ENCODE assay signal across 18 mouse cellular contexts in genomic region chr2:162884101-162884500, GRCm38 (mm10). TPM values are rescaled to one million over a fixed set of nuclear protein-coding genes. Genes with fewer than 3 reads are reported as not detected.
A peak's percentile ranks its signal among the peaks of the same experiment; 100 is the strongest.
DNase-seq lines count a peak whose midpoint lies in the region; ATAC-seq lines count a peak whose summit lies in the region.
"Had no signal": no experiment of that assay in that cellular context is flagged by ENCODE, and none has a peak within 500 bp of the region (broad histone marks: within the 10 kb centered on the region; RNA-seq: fewer than 3 reads in every experiment).

No protein-coding gene starts in this region.

- no peaks in the 10 kb centered on the region for H3K9me3 ChIP-seq in hindbrain, embryonic 14.5 days (ENCODE audit: control insufficient read depth, low read length)
- H3K9me3 ChIP-seq: embryonic facial prominence, embryonic 10.5 days; embryonic facial prominence, embryonic 12.5 days; forebrain, embryonic 13.5 days; forebrain, embryonic 15.5 days had no signal

- no peaks in the 10 kb centered on the region for H3K4me1 ChIP-seq in hindbrain, embryonic 14.5 days (replicated peaks; ENCODE audit: control insufficient read depth, insufficient read depth, low read length)
- H3K4me1 ChIP-seq: embryonic facial prominence, embryonic 12.5 days; forebrain, embryonic 13.5 days; forebrain, embryonic 15.5 days had no signal

- no peak for ATAC-seq in hindbrain, embryonic 14.5 days (ENCODE audit: low FRiP score)
- ATAC-seq: forebrain, embryonic 13.5 days; forebrain, embryonic 15.5 days had no signal

- no peak overlapping the region for H3K9ac ChIP-seq in hindbrain, embryonic 14.5 days
- H3K9ac ChIP-seq: embryonic facial prominence, embryonic 12.5 days; forebrain, embryonic 13.5 days; forebrain, embryonic 15.5 days had no signal

- WGBS in hindbrain, embryonic 14.5 days: 63% methylated on average over 2 of the region's 2 CpGs

- no peak overlapping the region for H3K27ac ChIP-seq in hindbrain, embryonic 14.5 days
- H3K27ac ChIP-seq: embryonic facial prominence, embryonic 10.5 days; embryonic facial prominence, embryonic 12.5 days; forebrain, embryonic 13.5 days; forebrain, embryonic 15.5 days had no signal

- no peaks in the 10 kb centered on the region for H3K36me3 ChIP-seq in hindbrain, embryonic 14.5 days (replicated peaks; ENCODE audit: control insufficient read depth, insufficient read depth)
- H3K36me3 ChIP-seq: embryonic facial prominence, embryonic 10.5 days; embryonic facial prominence, embryonic 12.5 days; forebrain, embryonic 15.5 days had no signal

- DNase-seq in frontal cortex, adult 2 months (ENCODE audit: extremely low spot score in 1 of 2, low spot score in 1 of 2): peak; percentile 31 to 43
- no peak for DNase-seq in frontal cortex, postnatal 36 days (ENCODE audit: low spot score in 2 of 2)
- peak; percentile 45 for DNase-seq in right cerebral cortex, adult 18-20 months
- no peak for DNase-seq in right cerebral cortex, postnatal 25 days
- peak; percentile 58 for DNase-seq in telencephalon, adult 2 months (ENCODE audit: low read depth, low spot score)
- no peak for DNase-seq in hindbrain, embryonic 14.5 days (ENCODE audit: low spot score)
- DNase-seq: adrenal gland, adult 2 months; adrenal gland, postnatal 10 days; adrenal gland, postnatal 25 days; cerebellum, adult 11-12 months; cerebellum, adult 2 months; cerebellum, adult 9-10 months; cerebellum, postnatal 10 days; cerebellum, postnatal 25 days had no signal

- no peak overlapping the region for H3K4me3 ChIP-seq in hindbrain, embryonic 14.5 days (replicated peaks; ENCODE audit: low read length)
- H3K4me3 ChIP-seq: embryonic facial prominence, embryonic 10.5 days; embryonic facial prominence, embryonic 12.5 days; forebrain, embryonic 13.5 days; forebrain, embryonic 15.5 days had no signal

- no peak overlapping the region for H3K4me2 ChIP-seq in hindbrain, embryonic 14.5 days (replicated peaks)
- H3K4me2 ChIP-seq: embryonic facial prominence, embryonic 12.5 days; forebrain, embryonic 13.5 days; forebrain, embryonic 15.5 days had no signal

- no peaks in the 10 kb centered on the region for H3K27me3 ChIP-seq in hindbrain, embryonic 14.5 days (ENCODE audit: control insufficient read depth, insufficient read depth, low read length)
- H3K27me3 ChIP-seq: embryonic facial prominence, embryonic 12.5 days; forebrain, embryonic 13.5 days; forebrain, embryonic 15.5 days had no signal

RNA-seq across cellular contexts. Expression of gene Srsf6, which starts 47.2 kb away (rescaled TPM):
- polyA plus RNA-seq in frontal cortex, adult 2 months (2012; rRNA removed): 164 and 174 TPM in 2 replicates
- 131 and 134 TPM in 2 replicates for polyA plus RNA-seq in hindbrain, embryonic 14.5 days (2014; fragmentation: Nextera tagmentation; extraction: Ambion mirVana)

RNA-seq across cellular contexts. Expression of gene L3mbtl1, which starts 59.2 kb away (rescaled TPM):
- 12.0 and 13.4 TPM in 2 replicates for polyA plus RNA-seq in frontal cortex, adult 2 months (2012; rRNA removed)
- polyA plus RNA-seq in hindbrain, embryonic 14.5 days (2014; fragmentation: Nextera tagmentation; extraction: Ambion mirVana): 3.9 and 4.3 TPM in 2 replicates

Comparison
In these comparisons a context has a peak if more than half of its experiments do, and no peak if none do; other contexts are left out.
1. DNase-seq: peak in frontal cortex, adult 2 months (2 of 2), right cerebral cortex, adult 18-20 months (single experiment) and telencephalon, adult 2 months (single experiment); none in frontal cortex, postnatal 36 days (0 of 2), right cerebral cortex, postnatal 25 days (single experiment) and hindbrain, embryonic 14.5 days (single experiment).